Mouse (Mus musculus) heart, postnatal 14 days (tissue): Measurements from ENCODE around the gene Tmem51. TPM values are rescaled to one million over a fixed set of nuclear protein-coding genes. Genes with fewer than 3 reads are reported as not detected.
"Not testable (repeated sequence)": the region's sequence is repeated elsewhere in the genome, so short reads cannot be mapped to it uniquely, and the experiment has no call there.

Experiments
- DNase-seq, 2 experiments: peaks; one replicate each; pipeline ENCODE4 v3.0.0; 2021 to 2022
- intact Hi-C: fragments of 180-260 bp; cut with DNase I; formaldehyde crosslinking; loops from one replicate; pipeline ENCODE4 v1.15.1; 2025
- total RNA-seq, 2 experiments: library from RNA; stranded (reverse); gene quantifications; 2 replicates each; pipeline ENCODE4 v1.2.3; 2021

Tmem51 gene
- total RNA-seq, 2 experiments from 2014 or later = 12.0 to 12.7 TPM

- no peak for DNase-seq
- intact Hi-C loops = no loop called here
Measured at GRCm38 (mm10) chr4:142039662-142040353, 44.3 kb downstream of the Tmem51 start.

DNA sequence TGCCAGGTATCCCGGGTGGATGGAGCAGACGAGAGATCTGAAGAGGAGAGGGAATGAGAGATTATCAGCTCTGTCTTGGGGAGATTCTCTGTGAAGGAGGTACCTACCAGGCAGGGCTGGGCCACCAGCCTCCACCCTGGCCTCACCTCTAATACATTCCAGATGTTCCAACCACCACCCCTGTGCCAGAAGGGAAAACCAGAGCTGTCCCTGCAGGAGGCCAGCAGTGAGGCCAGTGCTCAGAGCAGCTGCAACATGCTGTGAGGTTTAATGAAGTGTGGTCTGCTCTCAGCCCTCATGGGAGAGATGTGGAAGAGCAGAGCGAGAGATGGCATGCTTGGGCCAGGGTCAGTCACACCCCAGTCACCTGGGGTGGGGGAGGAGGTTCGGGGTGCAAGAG lies 46.2 kb downstream of the Tmem51 start:
- intact Hi-C loops = no loop called here
- no peak for DNase-seq

GRCm38 (mm10) chr4:142028533-142028932 lies 55.6 kb downstream of the Tmem51 start:
- no peak for DNase-seq
- intact Hi-C loops = no loop called here

DNA sequence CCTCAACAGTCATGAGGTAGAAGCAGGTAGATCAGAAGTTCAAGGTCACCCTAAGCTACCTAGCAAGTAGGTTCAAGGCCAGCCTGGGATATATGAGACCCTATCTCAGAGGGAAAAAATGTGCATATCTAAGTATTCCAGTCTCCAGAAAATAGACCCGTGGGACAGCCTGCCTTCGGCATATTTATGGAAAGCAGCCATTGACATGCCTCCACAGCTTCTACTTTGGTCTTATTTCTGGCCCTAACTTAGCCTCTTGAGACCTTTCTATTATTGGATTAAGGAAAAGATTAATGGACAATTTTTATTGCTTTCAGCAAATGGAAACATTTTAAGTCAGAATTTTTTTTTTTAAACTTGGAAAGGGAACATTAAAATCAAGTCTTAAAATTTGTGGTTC lies 57.1 kb downstream of the Tmem51 start:
- intact Hi-C loops = no loop called here
- no peak for DNase-seq

DNA sequence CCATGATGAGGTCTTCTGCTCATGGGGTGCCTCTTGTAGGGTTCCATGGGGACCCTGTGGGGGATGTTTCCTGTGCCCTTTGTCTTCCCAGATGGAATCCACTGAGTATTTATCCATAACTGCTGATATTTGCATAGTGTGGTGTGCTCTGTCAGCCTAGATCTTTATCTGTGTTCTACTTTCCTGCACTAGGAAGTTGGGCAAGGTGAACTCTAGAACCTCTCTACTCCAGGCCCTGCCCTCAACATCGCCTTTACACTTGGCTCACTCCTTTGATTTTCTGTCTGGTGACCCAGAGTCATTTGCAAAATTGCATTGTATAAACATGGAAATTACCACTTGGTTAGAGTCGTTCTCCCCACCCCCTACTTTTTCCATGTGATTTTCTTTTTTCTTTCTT lies 59.6 kb downstream of the Tmem51 start:
- intact Hi-C loops = no loop called here
- DNase-seq = no peak

DNA sequence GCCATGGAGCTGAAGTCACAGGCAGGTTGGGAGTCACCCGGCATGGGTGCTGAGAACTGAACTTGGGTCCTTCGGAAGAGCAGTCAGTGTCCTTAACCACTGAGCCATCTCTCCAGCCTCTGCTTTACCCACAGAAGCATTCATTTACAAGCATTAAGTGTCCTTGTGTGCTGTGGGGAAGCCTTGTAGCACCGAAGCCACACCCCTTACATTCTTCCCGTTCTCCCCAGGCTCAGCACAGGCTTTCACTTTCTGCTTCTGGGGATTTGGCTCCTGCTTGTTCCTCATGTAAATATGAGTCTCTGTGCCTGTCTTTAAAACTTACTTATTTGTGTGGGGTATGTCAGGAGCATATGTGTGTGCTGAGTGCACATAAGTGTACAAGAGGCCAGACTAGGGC lies 60.9 kb downstream of the Tmem51 start:
- DNase-seq = no peak
- intact Hi-C loops = no loop called here

GRCm38 (mm10) chr4:142017686-142018085 lies 66.4 kb downstream of the Tmem51 start:
- DNase-seq = no peak
- intact Hi-C loops = no loop called here

- intact Hi-C loops = no loop called here
- peak; percentile 75 to 76 for DNase-seq
Measured at GRCm38 (mm10) chr4:142014659-142015608, 69.2 kb downstream of the Tmem51 start, which contains the start of gene Fhad1. Fhad1 (minus strand) TSS chr4:142015082.

DNA sequence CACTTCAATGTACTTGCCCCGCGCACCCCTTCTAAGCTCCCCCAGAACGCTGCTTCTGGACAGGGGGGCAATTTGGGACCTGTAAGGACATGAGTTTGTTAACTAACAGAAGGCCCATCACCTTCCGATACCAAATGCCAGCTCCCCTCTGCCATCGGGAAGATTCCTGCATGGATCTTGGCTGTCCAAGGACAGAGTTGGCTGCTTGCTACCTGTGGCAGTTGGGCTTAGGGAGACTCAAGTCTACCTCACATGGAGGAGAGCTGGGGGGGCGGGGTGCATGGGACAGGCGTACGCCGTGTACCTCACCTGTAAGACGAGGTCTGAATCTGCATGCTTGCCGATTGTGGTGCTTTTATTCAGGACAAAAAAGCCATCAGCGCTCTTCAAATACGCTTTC lies 72.9 kb downstream of the Tmem51 start:
- DNase-seq = no peak
- intact Hi-C loops = no loop called here

GRCm38 (mm10) chr4:142010441-142010840 lies 73.7 kb downstream of the Tmem51 start:
- no peak for DNase-seq
- intact Hi-C loops = no loop called here

DNA sequence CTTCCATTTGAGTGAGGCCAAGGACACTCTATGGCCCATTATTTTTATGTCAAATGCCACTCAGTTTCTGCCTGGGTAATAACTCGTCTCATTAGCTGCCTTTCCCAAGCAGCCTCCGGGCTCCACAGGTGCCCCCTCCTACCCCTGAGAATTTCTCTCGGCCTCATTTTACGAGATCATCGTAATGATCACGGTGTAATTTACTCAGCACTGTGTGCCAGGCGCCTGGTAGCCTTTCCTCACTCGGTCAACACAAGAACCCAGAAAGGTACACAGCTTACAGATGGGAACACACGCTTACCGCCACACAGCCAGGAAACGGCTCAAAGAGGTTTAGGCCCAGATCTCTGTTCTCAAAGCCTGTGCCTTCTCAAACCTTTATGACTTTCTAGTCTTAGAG lies 75.9 kb downstream of the Tmem51 start:
- DNase-seq = no peak
- intact Hi-C loops = loop anchor here (5.0 kb wide), 1 partner anchor 339 kb away; no protein-coding TSS in a partner anchor

DNA sequence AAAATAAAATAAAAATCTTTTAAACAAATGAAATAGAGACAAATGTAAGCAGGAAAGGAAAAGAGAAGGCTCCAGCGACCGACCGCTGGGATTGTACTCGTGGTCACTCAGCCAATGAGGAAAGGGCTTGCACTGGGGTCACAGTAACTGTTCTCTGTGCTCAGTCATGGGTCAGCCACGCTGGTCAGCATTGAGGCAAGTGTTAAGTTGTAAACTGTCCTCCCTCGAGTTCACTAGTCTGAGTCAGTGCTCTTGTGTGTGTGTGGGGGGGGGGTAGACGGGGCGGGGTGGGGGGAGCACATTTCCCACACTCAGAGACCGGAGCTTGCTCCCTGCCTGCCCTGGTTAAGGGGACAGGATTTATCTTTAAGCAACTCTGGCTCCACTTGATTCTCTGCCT lies 83.5 kb downstream of the Tmem51 start:
- no peak for DNase-seq
- intact Hi-C loops = loop anchor here (5.0 kb wide), 1 partner anchor 247 kb away; no protein-coding TSS in a partner anchor

- intact Hi-C loops = loop anchor here (5.0 kb wide), 1 partner anchor 248 kb away; no protein-coding TSS in a partner anchor
- DNase-seq = no peak
Measured at GRCm38 (mm10) chr4:141999494-142000074, 84.5 kb downstream of the Tmem51 start.

DNA sequence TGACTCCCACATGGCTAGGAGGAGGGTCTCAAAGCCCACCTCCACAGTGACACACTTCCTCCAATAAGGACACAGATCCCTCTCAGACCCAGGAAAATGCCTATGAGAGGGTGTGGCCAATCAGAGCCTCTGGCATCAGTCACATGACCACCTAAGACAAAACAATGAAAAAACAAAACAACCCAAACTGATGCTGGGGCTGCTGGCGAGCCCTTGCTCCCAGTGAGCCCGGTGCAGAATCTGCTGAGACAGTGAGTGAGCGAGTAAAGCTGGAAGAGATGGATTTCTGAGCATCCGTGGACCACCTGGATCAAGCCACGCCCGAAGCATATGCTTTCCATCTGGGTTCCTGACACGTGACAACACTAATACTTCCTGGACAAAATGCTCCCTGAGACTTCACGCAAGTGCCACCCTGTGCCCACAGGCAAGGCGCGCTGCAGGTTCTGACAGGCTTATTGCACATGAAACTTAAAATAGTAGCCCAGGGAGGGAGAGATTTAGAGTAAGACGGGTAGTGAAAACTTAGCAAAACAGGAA lies 85.8 kb downstream of the Tmem51 start:
- no peak for DNase-seq
- intact Hi-C loops = no loop called here

- intact Hi-C loops = no loop called here
- DNase-seq = no peak
Measured at GRCm38 (mm10) chr4:141996880-141997279, 87.2 kb downstream of the Tmem51 start.

DNA sequence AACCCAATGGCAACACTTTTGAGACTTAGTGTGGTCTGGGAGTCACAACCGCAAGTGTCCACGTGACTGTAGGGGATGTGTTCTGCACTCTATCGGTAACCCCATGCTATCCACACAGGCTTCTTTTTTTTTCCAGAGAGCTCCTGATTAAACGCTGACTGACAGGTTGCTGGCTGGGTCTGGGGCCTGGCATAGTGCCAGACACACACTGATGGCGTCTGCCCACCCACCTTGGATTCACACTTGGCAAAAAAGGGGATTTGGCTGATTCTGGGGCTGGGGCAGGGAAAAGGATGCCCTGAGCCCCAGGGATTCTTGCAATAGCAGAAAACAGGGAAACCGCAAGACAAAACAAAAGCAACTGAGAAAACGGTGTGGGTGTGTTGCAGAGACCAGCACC lies 88.0 kb downstream of the Tmem51 start:
- intact Hi-C loops = no loop called here
- DNase-seq = no peak

GRCm38 (mm10) chr4:141994062-141994471 lies 90.0 kb downstream of the Tmem51 start:
- DNase-seq, intact Hi-C loops: not testable (repeated sequence)

- no peak for DNase-seq
- intact Hi-C loops = no loop called here
Measured at GRCm38 (mm10) chr4:141993347-141994061, 90.6 kb downstream of the Tmem51 start.

DNA sequence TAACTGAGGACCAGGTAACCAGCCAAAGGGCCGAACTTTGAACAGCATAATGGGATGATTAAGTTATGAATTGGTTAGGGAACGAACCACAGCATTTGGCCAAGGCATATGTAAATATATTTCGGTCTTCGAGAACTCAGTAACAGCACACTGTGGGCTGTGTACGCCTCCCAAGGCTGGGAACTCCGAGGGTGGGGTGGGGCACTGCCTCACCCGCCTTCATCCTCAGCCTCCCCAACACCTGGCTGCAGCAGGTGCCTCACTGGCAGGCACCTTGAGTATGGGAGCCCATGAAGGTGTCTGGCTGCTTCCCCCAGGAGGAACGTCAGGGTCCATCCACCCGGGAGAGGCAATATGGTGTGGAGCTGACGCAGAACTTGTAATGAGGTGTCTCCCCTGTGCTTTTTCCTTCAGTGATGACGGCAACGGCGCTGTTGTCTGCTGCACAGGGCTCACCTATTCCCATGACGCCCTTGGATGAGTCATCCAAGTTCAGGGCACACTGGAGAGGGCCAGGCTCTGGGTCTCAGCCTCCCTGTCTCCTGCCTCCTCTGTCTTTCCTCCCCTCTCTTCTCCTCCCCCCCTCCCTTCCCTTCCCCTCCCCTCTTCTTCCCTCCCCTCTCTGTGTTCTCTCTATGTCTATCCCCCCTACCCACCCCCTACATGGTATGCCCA lies 91.4 kb downstream of the Tmem51 start:
- intact Hi-C loops = no loop called here
- no peak for DNase-seq

GRCm38 (mm10) chr4:141988178-141988577 lies 95.9 kb downstream of the Tmem51 start:
- intact Hi-C loops = no loop called here

More at GRCm38 (mm10) chr4:141988178-141988577, 95.9 kb downstream of the Tmem51 start:
- DNase-seq = no peak
